ENCODE assay signal across 8 mouse cellular contexts in genomic region chr2:172613891-172614391, GRCm38 (mm10).
DNase-seq lines count a peak whose midpoint lies in the region; ATAC-seq and TF ChIP-seq lines count a peak whose summit lies in the region.

No protein-coding gene starts in this region.

- no peak for TF ChIP-seq POLR2A in lung, adult 2 months (IDR thresholded peaks at IDR 0.05; ENCODE audit: borderline replicate concordance, extremely low read depth, low read depth, low read length)

- H3K27ac ChIP-seq in lung, embryonic 15.5 days, result no peak overlapping the region
- no peak overlapping the region for H3K27ac ChIP-seq in embryonic facial prominence, embryonic 13.5 days
- no peak overlapping the region for H3K27ac ChIP-seq in limb, embryonic 12.5 days
- no peak overlapping the region for H3K27ac ChIP-seq in stomach, embryonic 14.5 days (ENCODE audit: low read length)

- peak overlapping the region; percentile 31 for H3K4me3 ChIP-seq in lung, embryonic 15.5 days
- H3K4me3 ChIP-seq in lung, adult 2 months (replicated peaks; ENCODE audit: extremely low read depth, low read depth, low read length), result no peak overlapping the region
- H3K4me3 ChIP-seq in embryonic facial prominence, embryonic 13.5 days, result peak overlapping the region; percentile 32
- H3K4me3 ChIP-seq in limb, embryonic 12.5 days (replicated peaks), result peak overlapping the region; percentile 38
- H3K4me3 ChIP-seq in stomach, embryonic 14.5 days (ENCODE audit: low read depth, low read length), result peak overlapping the region; percentile 17

- no peaks in the 10 kb centered on the region for H3K4me1 ChIP-seq in lung, embryonic 15.5 days
- no peaks in the 10 kb centered on the region for H3K4me1 ChIP-seq in lung, adult 2 months (ENCODE audit: control insufficient read depth, insufficient read depth, low read length)
- peaks cover 21% of the 10 kb centered on the region for H3K4me1 ChIP-seq in embryonic facial prominence, embryonic 13.5 days
- H3K4me1 ChIP-seq in limb, embryonic 12.5 days (replicated peaks), result peaks cover 15% of the 10 kb centered on the region
- H3K4me1 ChIP-seq in stomach, embryonic 14.5 days (ENCODE audit: control insufficient read depth, insufficient read depth, low read length), result no peaks in the 10 kb centered on the region

- H3K4me2 ChIP-seq in lung, embryonic 15.5 days, result peak overlapping the region; percentile 56
- H3K4me2 ChIP-seq in embryonic facial prominence, embryonic 13.5 days, result peak overlapping the region; percentile 60
- peak overlapping the region; percentile 64 for H3K4me2 ChIP-seq in limb, embryonic 12.5 days
- peak overlapping the region; percentile 47 for H3K4me2 ChIP-seq in stomach, embryonic 14.5 days (replicated peaks; ENCODE audit: low read depth, low read length)

- 3% methylated on average over 18 of the region's 18 CpGs for WGBS in lung, embryonic 15.5 days
- 3% methylated on average over 18 of the region's 18 CpGs for WGBS in lung, adult 2 months
- 2% methylated on average over 18 of the region's 18 CpGs for WGBS in embryonic facial prominence, embryonic 13.5 days
- WGBS in limb, embryonic 12.5 days, result under 1% methylated on average over 18 of the region's 18 CpGs
- WGBS in stomach, embryonic 14.5 days, result 1% methylated on average over 18 of the region's 18 CpGs

- peaks cover 15% of the 10 kb centered on the region for H3K27me3 ChIP-seq in lung, embryonic 15.5 days
- H3K27me3 ChIP-seq in embryonic facial prominence, embryonic 13.5 days, result peaks cover 20% of the 10 kb centered on the region
- peaks cover 22% of the 10 kb centered on the region for H3K27me3 ChIP-seq in limb, embryonic 12.5 days
- H3K27me3 ChIP-seq in stomach, embryonic 14.5 days (ENCODE audit: control insufficient read depth, insufficient read depth, low read length), result no peaks in the 10 kb centered on the region

- H3K36me3 ChIP-seq in lung, embryonic 15.5 days, result no peaks in the 10 kb centered on the region
- H3K36me3 ChIP-seq in embryonic facial prominence, embryonic 13.5 days, result no peaks in the 10 kb centered on the region
- H3K36me3 ChIP-seq in limb, embryonic 12.5 days, result no peaks in the 10 kb centered on the region
- no peaks in the 10 kb centered on the region for H3K36me3 ChIP-seq in stomach, embryonic 14.5 days (ENCODE audit: control insufficient read depth, insufficient read depth, low read length)

- H3K9me3 ChIP-seq in lung, embryonic 15.5 days, result no peaks in the 10 kb centered on the region
- H3K9me3 ChIP-seq in embryonic facial prominence, embryonic 13.5 days, result no peaks in the 10 kb centered on the region
- H3K9me3 ChIP-seq in limb, embryonic 12.5 days, result no peaks in the 10 kb centered on the region
- H3K9me3 ChIP-seq in stomach, embryonic 14.5 days (ENCODE audit: control insufficient read depth, low read depth, low read length), result no peaks in the 10 kb centered on the region

- no peak for ATAC-seq in lung, embryonic 15.5 days (ENCODE audit: borderline replicate concordance, extremely low read depth, low FRiP score, low TSS enrichment)
- ATAC-seq in embryonic facial prominence, embryonic 13.5 days (ENCODE audit: insufficient number of reproducible peaks, insufficient read depth, low FRiP score, low TSS enrichment, low read depth), result no peak
- ATAC-seq in limb, embryonic 12.5 days (ENCODE audit: insufficient number of reproducible peaks, insufficient read depth, low FRiP score, low TSS enrichment, low read depth), result no peak
- no peak for ATAC-seq in stomach, embryonic 14.5 days (ENCODE audit: insufficient number of reproducible peaks, insufficient read depth, low FRiP score, low read depth)

- no peak overlapping the region for H3K9ac ChIP-seq in lung, embryonic 15.5 days
- H3K9ac ChIP-seq in embryonic facial prominence, embryonic 13.5 days, result peak overlapping the region; percentile 46; the same call in 1 of the 2 replicates
- peak overlapping the region; percentile 50 for H3K9ac ChIP-seq in limb, embryonic 12.5 days (replicated peaks)
- H3K9ac ChIP-seq in stomach, embryonic 14.5 days (replicated peaks; ENCODE audit: low read depth, low read length), result no peak overlapping the region

- no peak for DNase-seq in lung, adult 2 months
- DNase-seq in testis, postnatal 14 days (ENCODE audit: low spot score), result no peak
- no peak for DNase-seq in right cerebral cortex, adult 18-20 months
- no peak for DNase-seq in cerebellum, postnatal 4 days (ENCODE audit: low spot score in 2 of 2)

- TF ChIP-seq CTCF in lung, adult 2 months (IDR thresholded peaks at IDR 0.05; ENCODE audit: insufficient read depth, low read length), result no peak

Comparison
In these comparisons a context has a peak if more than half of its experiments do, and no peak if none do; other contexts are left out.
1. H3K9ac ChIP-seq: peak in embryonic facial prominence, embryonic 13.5 days (single experiment) and limb, embryonic 12.5 days (single experiment); none in lung, embryonic 15.5 days (single experiment) and stomach, embryonic 14.5 days (single experiment).
2. Peak in every context shown above with its lines, with median percentiles within 50 percentile points of each other: H3K4me2 ChIP-seq.